Comparison of ENCODE assay signal across 11 mouse cellular contexts in the genomic region with DNA sequence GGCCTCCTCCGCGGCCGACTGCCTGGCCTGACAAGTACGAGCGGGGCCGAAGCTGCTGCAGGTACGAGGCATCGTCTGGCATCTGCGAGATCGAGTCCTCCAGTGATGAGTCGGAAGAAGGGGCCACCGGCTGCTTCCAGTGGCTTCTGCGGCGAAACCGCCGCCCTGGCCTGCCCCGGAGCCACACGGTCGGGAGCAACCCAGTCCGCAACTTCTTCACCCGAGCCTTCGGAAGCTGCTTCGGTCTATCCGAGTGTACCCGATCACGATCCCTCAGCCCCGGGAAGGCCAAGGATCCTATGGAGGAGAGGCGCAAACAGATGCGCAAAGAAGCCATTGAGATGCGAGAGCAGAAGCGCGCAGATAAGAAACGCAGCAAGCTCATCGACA. TPM values are rescaled to one million over a fixed set of nuclear protein-coding genes. Genes with fewer than 3 reads are reported as not detected.
DNase-seq lines count a peak whose midpoint lies in the region; ATAC-seq and TF ChIP-seq lines count a peak whose summit lies in the region.
"Had no signal": no experiment of that assay in that cellular context is flagged by ENCODE, and none has a peak within 500 bp of the region (broad histone marks: within the 10 kb centered on the region; RNA-seq: fewer than 3 reads in every experiment).

No protein-coding gene starts in this region.

- no peak for TF ChIP-seq CTCF in lung, embryonic 14.5 days (IDR thresholded peaks at IDR 0.05; ENCODE audit: low read depth)
- no peak for TF ChIP-seq CTCF in lung, adult 2 months (IDR thresholded peaks at IDR 0.05; ENCODE audit: insufficient read depth, low read length)
- TF ChIP-seq CTCF in thymus, adult 2 months (IDR thresholded peaks at IDR 0.05; ENCODE audit: borderline replicate concordance, control insufficient read depth, extremely low read depth, insufficient read depth, low read length, poor library complexity): no peak

- H3K27ac ChIP-seq in lung, embryonic 14.5 days (ENCODE audit: low read depth): no peak overlapping the region
- H3K27ac ChIP-seq in forebrain, embryonic 13.5 days: no peak overlapping the region
- no peak overlapping the region for H3K27ac ChIP-seq in limb, embryonic 13.5 days
- H3K27ac ChIP-seq in neural tube, embryonic 15.5 days (replicated peaks): no peak overlapping the region
- no peak overlapping the region for H3K27ac ChIP-seq in thymus, adult 2 months (ENCODE audit: control insufficient read depth, insufficient read depth, low read length)

- TF ChIP-seq POLR2A in lung, adult 2 months (IDR thresholded peaks at IDR 0.05; ENCODE audit: borderline replicate concordance, extremely low read depth, low read depth, low read length): no peak
- TF ChIP-seq POLR2A in thymus, adult 2 months (IDR thresholded peaks at IDR 0.05; ENCODE audit: control insufficient read depth, extremely low read depth, insufficient read depth, low read length, poor library complexity): no peak

- no peaks in the 10 kb centered on the region for H3K36me3 ChIP-seq in lung, embryonic 14.5 days (ENCODE audit: insufficient read depth)
- H3K36me3 ChIP-seq in forebrain, embryonic 13.5 days (ENCODE audit: poor library complexity, severe bottlenecking): 0 out of 2 replicates have a peak, but pooled peaks cover 4% of the 10 kb centered on the region
- H3K36me3 ChIP-seq in limb, embryonic 13.5 days: peaks cover 46% of the 10 kb centered on the region
- no peaks in the 10 kb centered on the region for H3K36me3 ChIP-seq in neural tube, embryonic 15.5 days
- no peaks in the 10 kb centered on the region for H3K36me3 ChIP-seq in thymus, adult 2 months (ENCODE audit: control insufficient read depth, insufficient read depth, low read length)

- 52% methylated on average over 34 of the region's 34 CpGs for WGBS in lung, embryonic 14.5 days
- 45% methylated on average over 34 of the region's 34 CpGs for WGBS in lung, adult 2 months
- WGBS in forebrain, embryonic 13.5 days: 42% methylated on average over 34 of the region's 34 CpGs
- 48% methylated on average over 34 of the region's 34 CpGs for WGBS in limb, embryonic 13.5 days
- 53% methylated on average over 34 of the region's 34 CpGs for WGBS in neural tube, embryonic 15.5 days
- 56% methylated on average over 34 of the region's 34 CpGs for WGBS in thymus, adult 2 months

- H3K9me3 ChIP-seq in lung, embryonic 14.5 days (ENCODE audit: low read depth, low read length): peaks cover 58% of the 10 kb centered on the region
- peaks cover 59% of the 10 kb centered on the region for H3K9me3 ChIP-seq in forebrain, embryonic 13.5 days (replicated peaks)
- H3K9me3 ChIP-seq in limb, embryonic 13.5 days: peaks cover 62% of the 10 kb centered on the region
- H3K9me3 ChIP-seq in neural tube, embryonic 15.5 days (replicated peaks): peaks cover 22% of the 10 kb centered on the region

- DNase-seq in lung, embryonic 14.5 days: no peak
- no peak for DNase-seq in lung, adult 2 months
- no peak for DNase-seq in frontal cortex, adult 2 months (ENCODE audit: extremely low spot score in 1 of 2, low spot score in 1 of 2)
- DNase-seq in thymus, adult 2 months: no peak
- DNase-seq: cerebellum, adult 8-10 months; kidney, adult 2 months had no signal

- peak overlapping the region; percentile 9; the same call in 1 of the 2 replicates for H3K9ac ChIP-seq in lung, embryonic 14.5 days
- no peak overlapping the region for H3K9ac ChIP-seq in forebrain, embryonic 13.5 days
- peak overlapping the region; percentile 48 for H3K9ac ChIP-seq in limb, embryonic 13.5 days
- H3K9ac ChIP-seq in neural tube, embryonic 15.5 days (replicated peaks): no peak overlapping the region

- no peak for ATAC-seq in lung, embryonic 14.5 days (ENCODE audit: insufficient read depth)
- ATAC-seq in forebrain, embryonic 13.5 days: no peak
- no peak for ATAC-seq in limb, embryonic 13.5 days (ENCODE audit: low FRiP score, low read depth)
- no peak for ATAC-seq in neural tube, embryonic 15.5 days (ENCODE audit: low FRiP score)
- ATAC-seq in erythroid progenitor cell, adult 5-6 weeks (replicated peaks; ENCODE audit: low FRiP score, poor library complexity, severe bottlenecking): no peak
- ATAC-seq: Patski had no signal

- H3K4me3 ChIP-seq in lung, embryonic 14.5 days (ENCODE audit: low read depth, low read length): peak overlapping the region; percentile 37
- no peak overlapping the region for H3K4me3 ChIP-seq in lung, adult 2 months (replicated peaks; ENCODE audit: extremely low read depth, low read depth, low read length)
- peak overlapping the region; percentile 27 for H3K4me3 ChIP-seq in forebrain, embryonic 13.5 days
- H3K4me3 ChIP-seq in limb, embryonic 13.5 days: peak overlapping the region; percentile 42
- peak overlapping the region; percentile 33 for H3K4me3 ChIP-seq in neural tube, embryonic 15.5 days (replicated peaks)
- H3K4me3 ChIP-seq in thymus, adult 2 months (ENCODE audit: control insufficient read depth, insufficient read depth, low read length): no peak overlapping the region

- H3K4me1 ChIP-seq in lung, embryonic 14.5 days (ENCODE audit: insufficient read depth): no peaks in the 10 kb centered on the region
- no peaks in the 10 kb centered on the region for H3K4me1 ChIP-seq in lung, adult 2 months (ENCODE audit: control insufficient read depth, insufficient read depth, low read length)
- peaks cover 30% of the 10 kb centered on the region for H3K4me1 ChIP-seq in forebrain, embryonic 13.5 days
- H3K4me1 ChIP-seq in limb, embryonic 13.5 days: peaks cover 24% of the 10 kb centered on the region
- H3K4me1 ChIP-seq in neural tube, embryonic 15.5 days: peaks cover 46% of the 10 kb centered on the region
- H3K4me1 ChIP-seq in thymus, adult 2 months (replicated peaks; ENCODE audit: control insufficient read depth, insufficient read depth, low read length): peaks cover 5% of the 10 kb centered on the region; the same call in 1 of the 2 replicates

- peaks cover 37% of the 10 kb centered on the region for H3K27me3 ChIP-seq in lung, embryonic 14.5 days (ENCODE audit: insufficient read depth, low read length)
- peaks cover 44% of the 10 kb centered on the region for H3K27me3 ChIP-seq in forebrain, embryonic 13.5 days
- peaks cover 46% of the 10 kb centered on the region for H3K27me3 ChIP-seq in limb, embryonic 13.5 days
- peaks cover 39% of the 10 kb centered on the region for H3K27me3 ChIP-seq in neural tube, embryonic 15.5 days (replicated peaks)
- H3K27me3 ChIP-seq in thymus, adult 2 months (ENCODE audit: control insufficient read depth, insufficient read depth, low read length): peaks cover 6% of the 10 kb centered on the region; the same call in 1 of the 2 replicates
- H3K27me3 ChIP-seq: Patski had no signal

- H3K4me2 ChIP-seq in lung, embryonic 14.5 days: peak overlapping the region; percentile 61
- peak overlapping the region; percentile 48 for H3K4me2 ChIP-seq in forebrain, embryonic 13.5 days
- peak overlapping the region; percentile 66 for H3K4me2 ChIP-seq in limb, embryonic 13.5 days (replicated peaks)
- H3K4me2 ChIP-seq in neural tube, embryonic 15.5 days: peak overlapping the region; percentile 59

RNA-seq across cellular contexts. Expression of a gene that starts 15.6 kb away (rescaled TPM):
- polyA plus RNA-seq in lung, embryonic 14.5 days (2014; fragmentation: Nextera tagmentation; extraction: Ambion mirVana): 1,980 and 2,011 TPM in 2 replicates
- polyA plus RNA-seq in lung, adult 2 months (2012; rRNA removed): 897 and 1,050 TPM in 2 replicates
- polyA plus RNA-seq in forebrain, embryonic 13.5 days (2015; fragmentation: Nextera tagmentation; extraction: Ambion mirVana): 976 and 1,086 TPM in 2 replicates
- 1,943 and 1,947 TPM in 2 replicates for polyA plus RNA-seq in limb, embryonic 13.5 days (2015; fragmentation: Nextera tagmentation; extraction: Ambion mirVana)
- 1,725 and 1,770 TPM in 2 replicates for polyA plus RNA-seq in neural tube, embryonic 15.5 days (2015; fragmentation: Nextera tagmentation; extraction: Ambion mirVana)
- 2,156 and 2,275 TPM in 2 replicates for polyA plus RNA-seq in frontal cortex, adult 2 months (2012; rRNA removed)
- total RNA-seq in erythroid progenitor cell, adult 5-6 weeks (2015; ENCODE audit: low replicate concordance): 338 and 377 TPM in 2 replicates
- 196 and 201 TPM in 2 replicates for total RNA-seq in erythroid progenitor cell, adult 5-6 weeks (2017; ENCODE audit: low replicate concordance)
- polyA plus RNA-seq in thymus, adult 2 months (2012; rRNA removed): 681 and 716 TPM in 2 replicates

RNA-seq across cellular contexts. Expression of a gene that starts 46.7 kb away (rescaled TPM):
- polyA plus RNA-seq in lung, embryonic 14.5 days (2014; fragmentation: Nextera tagmentation; extraction: Ambion mirVana): 11.3 and 14.7 TPM in 2 replicates
- polyA plus RNA-seq in lung, adult 2 months (2012; rRNA removed): not detected in 2 replicates
- polyA plus RNA-seq in forebrain, embryonic 13.5 days (2015; fragmentation: Nextera tagmentation; extraction: Ambion mirVana): 9.4 TPM in 2 replicates
- polyA plus RNA-seq in limb, embryonic 13.5 days (2015; fragmentation: Nextera tagmentation; extraction: Ambion mirVana): 21.5 and 25.3 TPM in 2 replicates
- 17.0 and 19.8 TPM in 2 replicates for polyA plus RNA-seq in neural tube, embryonic 15.5 days (2015; fragmentation: Nextera tagmentation; extraction: Ambion mirVana)
- 2.9 and 7.7 TPM in 2 replicates for polyA plus RNA-seq in frontal cortex, adult 2 months (2012; rRNA removed)
- total RNA-seq in erythroid progenitor cell, adult 5-6 weeks (2015; ENCODE audit: low replicate concordance): not detected in 2 replicates
- 0.61 and 11.9 TPM in 2 replicates for total RNA-seq in erythroid progenitor cell, adult 5-6 weeks (2017; ENCODE audit: low replicate concordance)
- polyA plus RNA-seq in thymus, adult 2 months (2012; rRNA removed): 0.07 and 0.14 TPM in 2 replicates
- polyA plus RNA-seq: kidney, adult 2 months had no signal

Comparison
In these comparisons a context has a peak if more than half of its experiments do, and no peak if none do; other contexts are left out.
1. H3K4me3 ChIP-seq: peak in lung, embryonic 14.5 days (single experiment), forebrain, embryonic 13.5 days (single experiment), limb, embryonic 13.5 days (single experiment) and neural tube, embryonic 15.5 days (single experiment); none in lung, adult 2 months (single experiment) and thymus, adult 2 months (single experiment).
2. H3K9ac ChIP-seq: peak in lung, embryonic 14.5 days (single experiment) and limb, embryonic 13.5 days (single experiment); none in forebrain, embryonic 13.5 days (single experiment) and neural tube, embryonic 15.5 days (single experiment).
3. Peak in every context shown above with its lines, with median percentiles within 50 percentile points of each other: H3K4me2 ChIP-seq.